Mouse (Mus musculus) fibroblast of lung, adult 2 months (primary cell): ENCODE results near the gene H2afb2.

Experiments
- DNase-seq: peaks from one replicate; pipeline ENCODE4 v3.0.0-alpha.2; 2011; ENCODE audit warnings: low read depth

H2afb2 gene

GRCm38 (mm10) chrX:116680878-116681277 is at the start of gene H2afb2:
H2afb2 (plus strand) TSS chrX:116681178.
- DNase-seq, result no peak
